Mouse (Mus musculus) retina, embryonic 14.5 days (tissue): ENCODE measurements at regions not wholly inside any gene's neighbourhood (a gene's known extent, or its start where the extent isn't known, plus 50 kb on each side); places are given as distances from the start of the nearest gene placed in this dataset.

ENCODE experiments used
- DNase-seq: peaks from one replicate; pipeline ENCODE4 v3.0.0-alpha.2; 2015; ENCODE audit warnings: low spot score

DNA sequence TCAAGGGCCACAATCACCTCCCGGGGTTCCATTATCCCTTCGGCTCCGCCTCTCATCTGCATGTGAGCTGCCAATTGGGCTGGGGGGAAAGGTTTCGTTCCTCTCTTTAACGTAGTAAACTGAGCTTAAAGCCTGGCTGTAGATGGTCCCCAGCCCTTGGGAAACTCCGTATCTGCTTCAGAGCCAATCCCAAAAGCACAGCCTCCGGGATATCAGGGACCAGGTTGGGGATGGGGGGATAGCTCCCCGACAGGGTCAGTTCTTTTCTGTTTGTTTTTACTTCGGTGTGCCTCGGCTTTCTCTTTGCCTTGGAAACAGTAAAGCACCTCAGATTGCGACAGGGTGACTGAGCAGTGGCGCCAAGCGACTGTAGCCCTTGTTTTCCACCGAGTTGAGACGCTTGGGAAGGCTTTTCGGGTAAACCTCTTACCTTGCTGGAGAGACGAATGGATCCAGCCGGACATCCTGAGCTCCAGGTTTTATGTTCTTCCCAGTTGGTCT, 64.5 kb downstream of the Tfap2c start:
- DNase-seq, result peak; percentile 35

DNA sequence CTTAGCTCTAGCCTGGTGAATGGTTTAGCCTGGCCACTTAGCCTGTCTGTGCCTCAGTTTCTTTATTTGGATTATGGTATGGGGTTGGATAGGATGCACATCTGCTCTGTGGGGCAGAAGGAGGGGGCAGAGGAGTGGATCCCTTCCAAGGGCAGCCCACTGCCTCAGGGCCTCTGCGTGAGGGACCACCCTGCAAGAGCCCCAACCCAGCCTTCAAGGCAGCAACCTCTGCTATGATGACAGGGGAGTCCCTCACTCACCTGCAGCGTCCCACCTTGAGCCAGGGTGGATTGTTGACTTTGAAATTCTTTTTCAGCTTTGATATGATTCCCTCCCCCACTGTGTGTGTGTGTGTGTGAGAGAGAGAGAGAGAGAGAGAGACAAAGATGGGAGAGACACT, 65.8 kb downstream of the Tfap2c start:
- no peak for DNase-seq

DNA sequence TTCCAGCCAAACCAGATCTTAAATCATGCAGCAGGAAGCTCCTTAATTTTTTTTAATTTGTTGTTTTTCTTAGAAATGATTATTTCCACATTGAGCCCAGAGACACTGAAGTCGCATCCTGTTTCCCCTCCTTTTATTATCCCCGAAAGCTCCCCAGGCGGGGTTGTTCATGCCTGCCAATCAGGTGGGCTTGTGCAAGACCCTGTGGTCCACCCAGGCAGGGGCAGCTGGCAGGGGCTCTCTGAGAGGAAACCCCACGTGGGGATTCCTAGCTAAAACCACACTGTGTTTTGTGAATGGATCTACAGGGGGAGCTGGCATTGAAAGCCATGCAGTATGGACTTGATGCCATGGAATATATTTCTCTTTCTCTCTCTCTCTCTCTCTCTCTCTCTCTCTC, 66.2 kb downstream of the Tfap2c start:
- no peak for DNase-seq

DNA sequence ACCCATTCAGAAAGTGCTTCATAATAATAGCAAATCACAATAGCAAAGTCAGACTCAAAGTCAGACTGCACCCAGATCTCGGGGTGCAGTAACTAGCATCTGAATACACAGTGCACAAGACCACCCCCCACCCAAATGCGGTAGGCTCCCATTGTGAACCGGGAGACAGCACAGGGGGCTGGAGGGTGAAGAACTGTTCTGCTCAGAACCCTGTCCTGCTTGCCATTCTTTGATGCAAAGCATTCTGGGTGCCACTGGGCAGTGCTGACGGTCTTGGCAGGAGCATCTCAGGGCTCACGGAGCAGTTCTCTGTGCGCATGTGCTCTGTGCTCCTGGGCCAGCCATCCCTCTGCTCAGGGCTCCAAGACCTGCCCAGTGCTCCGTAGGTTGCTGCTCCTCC, 69.8 kb downstream of the Tfap2c start:
- no peak for DNase-seq

DNA sequence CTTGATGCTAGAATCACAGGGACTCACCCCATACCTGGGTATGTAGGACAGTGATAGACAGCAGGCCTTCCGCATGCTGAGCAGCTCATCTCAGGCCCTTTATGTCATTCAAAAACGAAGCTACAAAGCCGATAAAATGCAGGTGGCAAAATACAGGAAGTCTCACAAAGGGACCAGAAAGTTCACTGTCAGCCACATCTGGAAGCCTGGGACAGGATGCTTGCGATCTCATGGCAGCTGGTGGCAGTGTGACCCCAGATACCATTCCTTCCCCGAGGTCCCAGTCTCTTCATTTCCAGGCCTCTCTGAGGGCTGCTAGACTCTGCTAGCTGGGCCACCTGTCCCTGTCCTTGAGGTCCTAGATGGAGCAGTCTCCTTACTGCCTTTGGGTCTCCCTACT, 70.6 kb downstream of the Tfap2c start:
- no peak for DNase-seq

DNA sequence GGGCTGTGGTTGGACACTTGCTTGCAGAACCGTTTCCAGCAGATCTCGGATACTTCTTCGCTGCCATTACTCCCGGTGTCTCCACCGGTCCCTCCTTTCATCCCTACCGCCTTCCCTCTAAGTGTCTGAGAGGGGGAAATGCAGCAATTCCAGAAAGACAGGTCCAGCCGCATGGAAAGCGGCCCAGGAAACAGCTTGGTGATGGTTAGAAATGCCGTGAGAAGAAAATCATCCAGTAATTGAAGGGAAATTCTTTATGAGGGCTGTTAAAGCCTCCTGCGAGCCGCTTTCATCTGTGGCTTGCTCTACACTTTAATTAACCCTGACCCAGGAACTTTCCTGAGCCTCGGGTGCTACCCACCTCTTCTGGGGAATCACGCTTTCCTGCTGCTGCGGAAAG, 74.3 kb downstream of the Tfap2c start:
- no peak for DNase-seq

DNA sequence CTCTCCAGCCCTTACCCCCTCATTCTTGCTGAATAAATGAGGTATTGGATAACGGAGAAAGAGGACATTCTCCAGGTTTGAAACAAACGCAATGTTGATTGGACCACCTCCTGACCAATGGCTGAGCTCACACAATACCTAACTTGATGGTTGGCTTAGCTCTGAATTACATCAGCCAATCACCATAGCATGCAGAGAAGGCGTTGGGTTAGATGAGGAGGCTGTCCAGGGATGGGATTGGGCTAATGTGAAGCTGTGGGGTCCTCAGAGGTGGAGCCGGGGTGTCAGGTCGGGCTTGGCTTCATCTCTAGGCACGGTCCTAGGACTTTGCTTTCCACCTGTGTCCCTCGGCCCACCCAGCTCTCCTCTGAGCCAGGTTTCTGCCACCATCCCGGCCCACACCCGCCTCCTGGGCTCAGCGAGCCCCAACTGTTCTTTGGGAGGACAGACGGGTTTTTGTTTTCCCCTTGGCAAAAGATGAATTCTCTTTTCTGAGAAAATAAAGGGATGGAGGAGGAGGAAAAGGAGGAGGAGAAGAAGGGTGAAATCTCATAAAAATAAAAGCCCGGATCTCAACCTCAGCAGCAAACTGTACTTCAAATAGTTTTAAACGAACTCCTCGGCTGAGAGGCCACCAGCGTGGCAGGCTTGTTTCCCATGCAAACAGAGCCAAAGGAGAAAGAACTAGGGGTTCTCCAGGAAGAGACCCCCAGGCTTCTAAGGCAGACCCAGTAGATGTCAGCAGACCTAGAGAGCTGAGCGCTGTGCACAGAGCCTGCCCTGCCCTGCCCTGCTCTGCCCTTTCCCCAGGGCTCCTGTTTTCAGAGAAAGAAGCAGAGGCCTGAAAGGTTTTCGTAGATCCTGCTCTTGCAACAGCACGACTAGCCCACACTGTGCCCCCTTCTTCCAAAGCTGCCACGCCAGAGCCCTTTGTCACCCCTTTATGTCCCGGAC, 78.2 kb downstream of the Tfap2c start:
- no peak for DNase-seq

DNA sequence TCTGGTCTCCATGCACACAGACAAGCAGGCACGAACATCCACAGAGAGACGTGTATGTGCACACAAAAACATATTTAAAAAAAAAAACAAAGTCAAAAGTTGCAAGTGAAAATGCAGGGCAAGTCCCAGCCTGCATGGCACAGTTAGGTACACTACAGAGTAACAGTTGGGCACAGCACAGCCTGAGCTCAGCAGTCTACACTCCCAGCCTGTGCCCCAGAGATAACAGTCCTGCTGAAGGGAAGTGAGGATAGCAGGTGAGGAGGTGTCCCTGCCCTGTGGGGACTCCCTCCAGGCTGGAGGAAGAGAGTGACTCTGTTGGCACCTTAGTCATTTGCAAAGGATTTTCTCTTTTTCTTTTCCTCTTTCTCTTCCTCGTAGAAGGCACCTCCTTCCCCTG, 80.9 kb downstream of the Tfap2c start:
- DNase-seq, result no peak

DNA sequence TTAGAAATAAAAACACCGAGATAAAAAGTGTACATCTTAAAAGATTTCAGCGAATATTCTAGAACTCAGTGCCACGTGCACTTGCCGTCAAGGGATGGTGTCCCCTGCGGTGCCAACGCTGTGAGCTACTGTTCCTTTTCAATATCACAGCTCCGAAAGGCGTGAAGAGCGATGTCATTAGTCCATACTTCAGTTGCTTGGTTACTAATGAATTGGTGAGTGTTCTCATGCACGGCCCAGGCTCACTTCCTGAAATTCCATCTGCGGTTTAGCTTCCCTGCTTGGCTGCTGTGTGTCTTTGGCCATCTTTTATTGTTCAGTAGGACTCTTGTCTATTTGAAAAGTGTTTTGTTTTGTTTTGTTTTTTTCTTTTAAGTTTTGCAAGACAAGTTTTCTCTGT, 93.2 kb downstream of the Tfap2c start:
- DNase-seq, result peak; percentile 29

DNA sequence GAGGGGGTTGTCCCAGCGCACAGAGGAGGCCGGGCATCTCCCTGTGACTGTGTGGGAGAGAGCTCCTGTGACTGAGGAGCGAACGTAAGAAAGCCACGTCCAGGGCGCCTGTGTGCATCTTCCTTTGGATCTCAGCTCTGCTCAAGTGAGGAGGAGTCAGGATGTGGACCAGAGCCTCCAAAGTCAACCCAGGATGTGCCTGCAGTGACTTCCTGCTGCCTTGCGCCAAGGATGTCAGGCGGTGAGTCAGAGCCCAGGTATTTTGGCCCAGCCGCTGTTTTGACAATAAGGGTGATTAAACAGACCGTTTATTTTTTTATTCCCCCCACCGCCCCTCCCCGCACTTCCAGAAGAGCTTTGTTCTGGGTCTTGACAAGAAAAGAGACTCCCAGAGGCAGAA, 94.5 kb downstream of the Tfap2c start:
- no peak for DNase-seq

DNA sequence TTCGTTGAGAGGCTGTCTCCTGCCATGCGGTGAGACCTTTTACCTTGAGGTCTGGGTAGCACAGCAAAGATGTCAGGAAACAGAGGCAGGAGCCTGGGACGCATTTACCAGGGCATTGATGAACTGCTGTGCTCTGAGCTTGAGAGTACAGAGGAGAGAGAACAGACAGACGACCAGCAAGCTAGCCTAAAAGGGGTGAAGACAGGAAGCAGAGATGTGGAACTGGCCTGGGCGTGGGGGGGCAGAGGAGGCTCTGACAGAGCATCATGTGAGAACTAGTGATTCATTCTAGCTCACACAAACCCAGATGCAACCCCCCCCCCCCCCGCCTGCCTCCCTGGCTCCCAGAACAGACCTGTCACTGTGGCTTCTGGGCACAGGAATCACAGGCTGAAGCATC, 95.1 kb downstream of the Tfap2c start:
- DNase-seq, result no peak

DNA sequence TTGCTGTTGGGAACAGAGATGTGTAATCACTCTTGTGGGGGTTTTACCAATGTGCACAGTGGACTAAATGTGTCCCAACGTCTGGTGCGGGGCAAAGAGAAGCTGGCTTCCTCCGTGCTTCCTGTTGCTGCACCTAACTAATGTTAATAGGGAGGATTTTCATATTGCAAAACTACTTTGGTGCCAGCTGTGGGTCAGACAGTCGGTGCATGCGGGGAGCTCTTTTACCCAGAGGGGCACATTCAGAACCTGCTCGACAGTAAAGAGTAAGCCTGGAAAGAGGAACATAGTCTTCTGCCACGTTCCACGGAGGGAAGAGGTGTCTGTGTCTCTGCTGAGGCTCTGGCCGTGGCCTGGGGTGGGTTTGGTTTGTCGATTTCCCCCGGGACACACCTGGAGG, 98.7 kb downstream of the Tfap2c start:
- no peak for DNase-seq

DNA sequence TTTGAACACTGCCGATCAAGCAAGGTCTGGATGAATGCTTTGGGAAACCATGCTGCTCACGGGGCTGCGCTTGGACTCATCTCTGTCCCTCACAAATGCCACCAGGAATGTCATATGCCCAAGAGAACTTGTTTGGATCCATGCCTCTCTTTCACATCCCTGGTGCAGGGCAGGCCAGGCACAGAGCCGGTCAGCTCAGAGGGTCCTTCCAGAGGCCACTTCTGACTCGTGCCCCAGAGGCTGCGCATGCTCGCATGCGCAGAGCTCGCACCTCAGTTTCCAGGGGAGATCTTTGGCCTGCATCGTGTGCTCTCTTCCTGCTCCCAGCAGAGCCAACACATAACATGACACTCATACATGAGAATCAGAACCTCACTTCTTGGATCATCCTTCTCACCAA, 111.1 kb downstream of the Tfap2c start:
- no peak for DNase-seq

DNA sequence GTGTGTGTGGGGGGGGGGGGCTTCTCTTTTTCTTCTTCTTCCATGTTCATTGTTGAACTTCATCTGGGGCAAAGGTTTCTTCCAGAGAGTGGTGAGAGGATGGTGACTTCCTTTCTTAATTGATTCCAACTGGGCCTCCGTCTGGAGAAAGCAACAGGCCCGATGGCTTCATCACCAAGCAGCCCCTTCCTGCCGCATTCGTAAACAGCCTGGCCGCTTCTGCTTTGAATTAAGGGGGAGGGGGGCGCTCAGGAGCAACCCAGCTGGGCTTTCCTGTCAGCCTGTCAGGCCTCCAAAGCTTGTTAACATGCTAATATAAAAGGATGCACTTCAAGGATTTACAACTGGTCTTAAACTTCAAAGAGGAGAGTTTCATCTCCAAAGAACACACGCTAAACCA, 111.5 kb downstream of the Tfap2c start:
- DNase-seq, result peak; percentile 35

DNA sequence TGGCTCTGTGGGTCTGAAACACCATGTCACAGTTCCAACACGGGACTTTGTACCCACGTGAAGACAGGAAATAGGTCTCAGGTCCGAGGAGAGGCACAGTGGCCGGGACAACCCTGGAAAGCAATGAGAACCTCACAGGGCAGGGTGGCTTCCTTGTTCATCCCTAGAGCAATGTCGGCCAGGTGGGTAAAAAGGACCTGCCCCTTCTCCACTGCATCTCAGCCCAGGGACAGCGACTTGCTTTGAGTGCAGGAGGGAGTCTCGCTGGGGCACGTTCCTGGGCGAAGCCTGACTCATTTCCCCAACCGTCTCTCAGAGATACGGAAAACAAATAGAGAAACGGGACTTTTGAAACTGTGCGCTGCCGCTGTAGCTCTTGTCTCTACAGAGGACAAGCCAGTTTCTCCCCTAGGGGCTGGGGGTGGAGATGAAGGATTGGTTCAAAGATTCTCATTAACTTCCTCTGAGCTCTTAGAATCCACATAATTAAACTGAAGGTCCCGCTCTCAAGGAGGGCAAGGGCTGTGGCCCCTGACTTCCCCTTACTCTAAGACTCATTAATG, 112.1 kb downstream of the Tfap2c start:
- DNase-seq, result no peak

DNA sequence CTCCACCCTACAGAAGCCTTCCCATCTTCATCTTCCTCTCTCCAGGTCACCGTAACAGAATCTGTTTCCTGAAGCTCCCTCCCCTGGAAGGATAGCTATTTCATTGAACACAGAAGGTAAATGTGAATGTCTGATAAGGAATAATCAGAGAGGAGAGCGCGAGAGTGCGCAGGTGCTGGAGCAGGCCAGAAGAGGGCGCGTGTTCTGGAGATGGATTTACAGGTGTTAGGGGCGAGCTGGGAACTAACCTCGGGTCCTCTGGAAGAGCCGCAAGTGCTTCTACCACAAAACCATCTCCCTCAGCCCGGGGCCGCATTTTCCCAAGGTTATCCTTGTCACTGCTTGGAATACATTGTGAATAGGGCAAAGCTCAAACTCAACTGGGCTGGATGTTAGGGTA, 112.8 kb downstream of the Tfap2c start:
- no peak for DNase-seq

DNA sequence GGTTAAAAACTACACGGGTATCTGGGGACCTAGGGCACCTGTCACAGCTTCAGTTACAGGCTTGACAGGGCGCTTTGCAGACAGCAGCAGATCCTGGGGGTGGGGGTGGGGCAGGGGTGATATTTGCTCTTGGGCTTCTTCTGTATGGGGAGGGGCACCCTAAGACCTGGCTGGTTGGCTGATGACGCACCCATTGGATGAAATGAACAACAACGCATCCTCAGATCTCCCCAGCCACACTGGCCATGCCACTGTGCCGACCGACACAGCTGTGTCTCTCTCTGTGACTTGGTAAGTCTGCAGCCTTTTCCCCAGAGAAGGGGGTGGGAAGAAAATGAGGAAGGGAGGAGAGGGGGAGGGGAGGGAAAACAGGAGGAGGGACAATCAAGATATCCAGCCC, 114.3 kb downstream of the Tfap2c start:
- peak; percentile 26 for DNase-seq

DNA sequence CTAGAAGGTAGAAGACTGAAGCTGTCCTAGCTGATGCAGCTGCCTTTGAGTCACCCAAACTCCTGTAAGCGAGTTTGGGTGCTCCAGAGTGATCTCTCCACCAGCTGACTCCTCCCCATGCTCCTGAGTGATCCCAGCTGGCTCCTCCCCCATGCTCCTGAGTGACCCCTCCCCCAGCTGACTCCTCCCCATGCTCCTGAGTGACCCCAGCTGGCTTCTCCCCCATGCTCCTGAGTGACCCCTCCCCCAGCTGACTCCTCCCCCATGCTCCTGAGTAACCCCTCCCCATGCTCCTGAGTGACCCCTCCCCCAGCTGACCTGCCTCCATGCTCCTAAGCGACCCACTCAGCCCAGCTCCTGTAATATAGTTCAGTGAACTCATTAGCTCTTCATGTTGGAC, 123.7 kb downstream of the Tfap2c start:
- DNase-seq, result no peak

DNA sequence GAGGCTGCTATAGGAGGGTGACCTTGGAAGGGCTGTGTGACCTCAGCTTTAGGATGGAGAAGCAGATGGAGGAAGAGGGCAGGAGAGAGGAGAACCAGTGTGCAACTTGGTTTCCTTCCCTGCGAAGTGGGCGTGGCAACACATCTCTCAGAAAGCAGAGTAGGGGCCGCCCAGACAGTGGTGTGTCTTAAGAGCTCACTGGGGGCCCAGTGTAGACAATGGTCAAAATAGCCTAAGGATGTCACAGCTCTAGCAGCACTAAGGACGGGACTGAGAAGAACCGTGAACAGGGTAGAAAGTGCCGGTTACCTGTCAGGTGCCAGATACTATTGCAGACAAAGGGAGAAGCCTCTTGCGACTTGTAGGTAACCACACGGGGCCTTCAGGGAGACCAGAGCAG, 125.2 kb downstream of the Tfap2c start:
- no peak for DNase-seq

DNA sequence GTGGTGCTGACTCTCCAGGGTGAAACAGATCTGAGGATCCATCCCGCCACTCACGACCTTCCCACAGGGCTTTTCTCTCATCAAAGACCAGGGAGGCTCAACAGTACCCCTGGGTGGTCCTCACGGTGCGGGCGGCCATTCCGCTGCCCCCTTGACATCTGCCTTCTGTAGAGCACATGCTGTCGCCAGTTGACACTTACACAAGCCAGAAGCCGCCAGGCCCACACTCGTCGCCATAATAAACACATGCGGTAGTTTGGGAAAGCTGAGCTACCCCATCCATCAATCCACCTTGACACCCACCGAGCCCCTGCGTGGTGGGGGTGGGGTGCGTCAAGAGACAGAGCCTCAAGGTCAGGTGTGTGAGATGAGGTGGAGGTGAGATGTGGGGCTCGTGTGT, 125.7 kb downstream of the Tfap2c start:
- DNase-seq, result no peak

DNA sequence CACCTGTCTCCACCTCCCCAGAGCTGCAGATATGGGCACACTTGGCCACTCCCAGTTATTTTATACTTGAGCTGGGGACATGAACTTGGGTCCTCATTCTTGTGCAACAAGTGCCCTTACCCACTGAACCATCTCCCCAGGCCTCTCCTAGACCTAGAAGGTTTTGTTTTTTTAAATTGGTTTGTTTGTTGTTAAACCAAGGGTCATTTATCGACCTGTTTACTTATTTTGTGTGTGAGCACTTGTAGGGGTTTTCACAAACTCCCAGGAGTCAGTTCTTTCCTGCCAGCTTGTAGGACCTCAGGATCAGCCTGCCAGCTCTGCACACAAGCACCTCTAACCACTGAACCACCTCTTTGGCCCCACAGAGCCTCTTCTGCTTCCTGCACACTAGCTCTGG, 140.8 kb downstream of the Tfap2c start:
- DNase-seq, result no peak

DNA sequence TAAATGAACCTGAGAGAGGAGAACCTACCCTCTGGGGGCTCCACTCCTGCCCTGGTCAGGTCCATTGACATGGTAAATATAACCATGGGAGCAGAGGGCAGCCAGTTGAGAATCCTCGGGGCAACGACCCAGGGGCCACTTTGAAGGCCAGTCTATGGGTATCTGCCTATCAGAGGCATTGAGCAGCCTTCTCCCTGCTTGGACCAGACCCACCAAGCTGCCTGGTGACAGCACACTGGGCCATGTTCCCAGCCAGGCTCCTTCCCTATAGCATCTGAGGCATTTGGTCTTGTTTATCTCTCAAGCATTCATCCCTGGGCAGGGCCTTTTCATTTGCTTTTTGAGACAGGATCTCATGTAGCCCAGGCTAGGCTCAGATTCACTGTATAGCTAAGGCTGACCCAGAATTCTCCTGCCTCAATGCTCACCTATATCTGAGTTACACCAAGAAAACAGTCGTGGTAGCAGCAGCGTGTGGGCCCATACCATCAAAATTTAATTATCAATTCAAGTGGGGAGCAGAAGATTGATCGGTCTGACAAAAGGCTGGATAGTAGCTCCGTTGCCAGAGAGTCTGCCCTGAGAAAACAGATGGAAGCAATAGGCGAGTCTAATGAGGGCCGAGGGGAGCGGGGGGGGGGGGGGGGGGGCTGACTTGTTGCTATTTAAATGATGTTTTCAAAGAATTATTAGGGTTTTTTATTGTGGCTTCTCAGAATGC, 141.7 kb downstream of the Tfap2c start:
- no peak for DNase-seq

DNA sequence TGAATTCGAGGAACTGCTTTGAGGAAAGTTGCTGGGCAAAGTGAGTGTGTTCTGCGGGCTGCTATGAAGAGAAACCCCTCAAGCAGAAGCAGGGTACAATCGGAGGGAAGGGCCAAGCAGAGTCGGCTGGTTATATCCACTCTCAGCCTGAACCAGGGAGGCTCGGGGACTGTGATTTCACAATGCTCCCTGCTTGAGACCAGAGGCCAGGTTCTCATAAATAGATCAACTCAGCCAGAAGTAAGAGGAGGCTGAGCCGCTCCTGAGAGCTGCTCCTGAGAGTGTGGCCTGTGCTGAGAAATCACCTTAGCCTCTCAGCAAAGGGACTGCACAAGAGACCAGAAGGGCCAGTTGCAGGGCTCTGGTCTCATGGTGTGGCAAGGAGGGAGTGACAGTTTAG, 149.6 kb downstream of the Tfap2c start:
- peak; percentile 41 for DNase-seq
